Mouse (Mus musculus) neural tube, embryonic 15.5 days (tissue): ENCODE results near the gene Hhat. TPM values are rescaled to one million over a fixed set of nuclear protein-coding genes. Genes with fewer than 3 reads are reported as not detected.

Experiments
- ATAC-seq: fragments of 200-750 bp; cut with Nextera tagmentation; 2 replicates; pipeline ENCODE4 v1.8.0; 2017; ENCODE audit warnings: mild to moderate bottlenecking, moderate TSS enrichment, moderate library complexity; ENCODE audit not compliant: low FRiP score
- H3K27ac ChIP-seq: fragments of 300-500 bp; sonication (generic); replicated peaks from 2 replicates; pipeline ENCODE4 v1.5.1; 2015; ENCODE audit warnings: mild to moderate bottlenecking, inconsistent platforms
- H3K27me3 ChIP-seq: fragments of 300-500 bp; sonication (generic); replicated peaks from 2 replicates; pipeline ENCODE4 v1.6.1; 2015; ENCODE audit warnings: inconsistent platforms
- H3K36me3 ChIP-seq: fragments of 300-500 bp; sonication (generic); 2 replicates; pipeline ENCODE4 v1.6.1; 2015; ENCODE audit warnings: inconsistent platforms
- H3K4me1 ChIP-seq: fragments of 300-500 bp; sonication (generic); 2 replicates; pipeline ENCODE4 v1.6.1; 2015; ENCODE audit warnings: inconsistent platforms
- H3K4me2 ChIP-seq: fragments of 300-500 bp; sonication (generic); 2 replicates; pipeline ENCODE4 v1.6.1; 2015; ENCODE audit warnings: inconsistent platforms, mild to moderate bottlenecking, moderate library complexity
- H3K4me3 ChIP-seq: fragments of 300-500 bp; sonication (generic); replicated peaks from 2 replicates; pipeline ENCODE4 v1.5.1; 2015; ENCODE audit warnings: mild to moderate bottlenecking, inconsistent platforms
- H3K9ac ChIP-seq: fragments of 300-500 bp; sonication (generic); replicated peaks from 2 replicates; pipeline ENCODE4 v1.6.1; 2015; ENCODE audit warnings: mild to moderate bottlenecking, inconsistent platforms
- H3K9me3 ChIP-seq: fragments of 300-500 bp; sonication (generic); replicated peaks from 2 replicates; pipeline ENCODE4 v1.6.1; 2016; ENCODE audit warnings: inconsistent platforms
- WGBS: fragments of 180-500 bp; shearing (Covaris S2); methylation state at CpG from one replicate; pipeline ENCODE4 v1.1.7; 2015; ENCODE audit warnings: mixed read lengths; 5-methylcytosine and 5-hydroxymethylcytosine counted together
- polyA plus RNA-seq: library from polyadenylated mRNA; unstranded; fragments of >200 nt; fragmentation: Nextera tagmentation; extraction: Ambion mirVana; gene quantifications from 2 replicates; pipeline ENCODE4 v1.2.1, GENCODE M21; 2015

The Hhat gene
- polyA plus RNA-seq, 1 experiment from 2014 or later: 4.6 TPM

- no peak overlapping the region for H3K4me3 ChIP-seq
- no peaks in the 10 kb centered on the region for H3K36me3 ChIP-seq
- ATAC-seq: no peak
- no peak overlapping the region for H3K27ac ChIP-seq
- no peaks in the 10 kb centered on the region for H3K4me1 ChIP-seq
- H3K27me3 ChIP-seq: no peaks in the 10 kb centered on the region
- no peak overlapping the region for H3K9ac ChIP-seq
- WGBS: 52% methylated on average over 6 of the region's 6 CpGs
- no peak overlapping the region for H3K4me2 ChIP-seq
- no peaks in the 10 kb centered on the region for H3K9me3 ChIP-seq
These were observed 8.0 kb upstream of the Hhat start for GRCm38 (mm10) chr1:192778869-192779514.

- no peaks in the 10 kb centered on the region for H3K36me3 ChIP-seq
- no peak for ATAC-seq
- 92% methylated on average over 4 of the region's 4 CpGs for WGBS
- H3K27ac ChIP-seq: no peak overlapping the region
- H3K4me1 ChIP-seq: no peaks in the 10 kb centered on the region
- H3K4me2 ChIP-seq: no peak overlapping the region
- H3K9me3 ChIP-seq: no peaks in the 10 kb centered on the region
- no peak overlapping the region for H3K9ac ChIP-seq
- H3K27me3 ChIP-seq: no peaks in the 10 kb centered on the region
- H3K4me3 ChIP-seq: no peak overlapping the region
These were observed 7.2 kb upstream of the Hhat start for GRCm38 (mm10) chr1:192778206-192778605.

- H3K9me3 ChIP-seq: no peaks in the 10 kb centered on the region
- peak overlapping the region; percentile 94 for H3K4me2 ChIP-seq
- peaks cover 19% of the 10 kb centered on the region for H3K4me1 ChIP-seq
- WGBS: 7% methylated on average over 10 of the region's 10 CpGs
- H3K9ac ChIP-seq: peak overlapping the region; percentile 93
- peak; percentile 87 for ATAC-seq
- peak overlapping the region; percentile 94 for H3K27ac ChIP-seq
- H3K27me3 ChIP-seq: no peaks in the 10 kb centered on the region
- H3K4me3 ChIP-seq: peak overlapping the region; percentile 68
- H3K36me3 ChIP-seq: no peaks in the 10 kb centered on the region
These were observed 911 bp downstream of the Hhat start for GRCm38 (mm10) chr1:192770130-192770494.

GRCm38 (mm10) chr1:192765531-192765930 is 5.5 kb downstream of the Hhat start:
- no peak overlapping the region for H3K4me2 ChIP-seq
- WGBS: 47% methylated on average over 4 of the region's 4 CpGs
- no peak for ATAC-seq
- H3K27ac ChIP-seq: no peak overlapping the region
- H3K36me3 ChIP-seq: no peaks in the 10 kb centered on the region
- no peaks in the 10 kb centered on the region for H3K9me3 ChIP-seq
- no peaks in the 10 kb centered on the region for H3K27me3 ChIP-seq
- peaks cover 10% of the 10 kb centered on the region for H3K4me1 ChIP-seq
- H3K9ac ChIP-seq: no peak overlapping the region
- no peak overlapping the region for H3K4me3 ChIP-seq

GRCm38 (mm10) chr1:192764547-192764946 is 6.5 kb downstream of the Hhat start:
- Histone ChIP-seq H3K27me3 (no peaks in the 10 kb centered on the region), H3K9ac (no peak overlapping the region), H3K27ac (no peak overlapping the region), H3K9me3 (no peaks in the 10 kb centered on the region), H3K36me3 (no peaks in the 10 kb centered on the region), H3K4me2 (no peak overlapping the region), H3K4me1 (peaks cover under 1% of the 10 kb centered on the region), H3K4me3 (no peak overlapping the region)
- ATAC-seq: no peak
- 59% methylated on average over 2 of the region's 2 CpGs for WGBS

GRCm38 (mm10) chr1:192762946-192763933 is 7.8 kb downstream of the Hhat start:
- Histone ChIP-seq H3K4me3 (no peak overlapping the region), H3K27me3 (no peaks in the 10 kb centered on the region), H3K27ac (no peak overlapping the region), H3K9ac (no peak overlapping the region), H3K4me1 (no peaks in the 10 kb centered on the region), H3K36me3 (no peaks in the 10 kb centered on the region), H3K4me2 (no peak overlapping the region), H3K9me3 (no peaks in the 10 kb centered on the region)
- no peak for ATAC-seq
- 66% methylated on average over 7 of the region's 7 CpGs for WGBS

GRCm38 (mm10) chr1:192756674-192757073 is 14.3 kb downstream of the Hhat start:
- WGBS: 90% methylated on average over 7 of the region's 7 CpGs
- Histone ChIP-seq H3K4me1 (peaks cover 24% of the 10 kb centered on the region), H3K4me2 (no peak overlapping the region), H3K9me3 (no peaks in the 10 kb centered on the region), H3K4me3 (no peak overlapping the region), H3K27ac (0 out of 2 replicates have a peak overlapping the region, but pooled peaks have one; percentile 75), H3K9ac (no peak overlapping the region), H3K36me3 (no peaks in the 10 kb centered on the region), H3K27me3 (no peaks in the 10 kb centered on the region)
- no peak for ATAC-seq

- no peaks in the 10 kb centered on the region for H3K9me3 ChIP-seq
- H3K27ac ChIP-seq: peak overlapping the region; percentile 75
- peak overlapping the region; percentile 34 for H3K4me2 ChIP-seq
- ATAC-seq: peak; percentile 81
- WGBS: 27% methylated on average over 13 of the region's 13 CpGs
- peaks cover 24% of the 10 kb centered on the region for H3K4me1 ChIP-seq
- no peak overlapping the region for H3K9ac ChIP-seq
- H3K36me3 ChIP-seq: no peaks in the 10 kb centered on the region
- H3K4me3 ChIP-seq: no peak overlapping the region
- no peaks in the 10 kb centered on the region for H3K27me3 ChIP-seq
These were observed 15.1 kb downstream of the Hhat start for GRCm38 (mm10) chr1:192755685-192756606.

GRCm38 (mm10) chr1:192755246-192755645 is 15.8 kb downstream of the Hhat start:
- H3K4me3 ChIP-seq: no peak overlapping the region
- H3K9ac ChIP-seq: no peak overlapping the region
- WGBS: 22% methylated on average over 13 of the region's 13 CpGs
- H3K27ac ChIP-seq: peak overlapping the region; percentile 75
- no peak; the same call in 1 of the 2 replicates for ATAC-seq
- peaks cover 24% of the 10 kb centered on the region for H3K4me1 ChIP-seq
- H3K9me3 ChIP-seq: no peaks in the 10 kb centered on the region
- H3K27me3 ChIP-seq: no peaks in the 10 kb centered on the region
- H3K4me2 ChIP-seq: peak overlapping the region; percentile 34
- no peaks in the 10 kb centered on the region for H3K36me3 ChIP-seq

- no peak for ATAC-seq
- Histone ChIP-seq H3K27me3 (no peaks in the 10 kb centered on the region), H3K9ac (no peak overlapping the region), H3K4me2 (no peak overlapping the region), H3K36me3 (no peaks in the 10 kb centered on the region), H3K4me1 (peaks cover 29% of the 10 kb centered on the region), H3K4me3 (no peak overlapping the region), H3K27ac (no peak overlapping the region), H3K9me3 (no peaks in the 10 kb centered on the region)
- WGBS: 92% methylated on average over 4 of the region's 4 CpGs
These were observed 16.8 kb downstream of the Hhat start for GRCm38 (mm10) chr1:192754268-192754667.
